Mouse (Mus musculus) forebrain, embryonic 14.5 days (tissue): ENCODE measurements at regions not wholly inside any gene's neighbourhood (a gene's known extent, or its start where the extent isn't known, plus 50 kb on each side); places are given as distances from the start of the nearest gene placed in this dataset.

Experiments
- ATAC-seq: fragments of 200-750 bp; cut with Nextera tagmentation; 2 replicates; pipeline ENCODE4 v1.8.0; 2017; ENCODE audit warnings: mild to moderate bottlenecking, moderate library complexity
- DNase-seq: peaks from one replicate; pipeline ENCODE4 v3.0.0-alpha.2; 2015; ENCODE audit warnings: low spot score
- H3K27ac ChIP-seq: fragments of 300-500 bp; sonication (generic); 2 replicates; pipeline ENCODE4 v1.5.1; 2014; ENCODE audit warnings: low read depth, mild to moderate bottlenecking, control low read depth, low read length, moderate library complexity
- H3K27me3 ChIP-seq: fragments of 300-500 bp; sonication (generic); replicated peaks from 2 replicates; pipeline ENCODE4 v1.6.1; 2014; ENCODE audit warnings: low read length, control low read depth, mixed read lengths; ENCODE audit not compliant: control insufficient read depth, insufficient read depth
- H3K36me3 ChIP-seq: fragments of 300-500 bp; sonication (generic); 2 replicates; pipeline ENCODE4 v1.6.1; 2014; ENCODE audit warnings: low read length, control low read depth; ENCODE audit not compliant: control insufficient read depth, insufficient read depth
- H3K4me1 ChIP-seq: fragments of 300-500 bp; sonication (generic); 2 replicates; pipeline ENCODE4 v1.6.1; 2014; ENCODE audit warnings: antibody characterized with exemption, low read length, control low read depth; ENCODE audit not compliant: control insufficient read depth, insufficient read depth
- H3K4me2 ChIP-seq: fragments of 300-500 bp; sonication (generic); 2 replicates; pipeline ENCODE4 v1.6.1; 2014; ENCODE audit warnings: mild to moderate bottlenecking, control low read depth, low read length
- H3K4me3 ChIP-seq: fragments of 300-500 bp; sonication (generic); 2 replicates; pipeline ENCODE4 v1.5.1; 2014; ENCODE audit warnings: low read depth, low read length, control low read depth
- H3K9ac ChIP-seq: fragments of 300-500 bp; sonication (generic); 2 replicates; pipeline ENCODE4 v1.6.1; 2014; ENCODE audit warnings: mild to moderate bottlenecking, low read length, control low read depth, moderate library complexity
- H3K9me3 ChIP-seq: fragments of 300-500 bp; sonication (generic); replicated peaks from 2 replicates; pipeline ENCODE4 v1.6.1; 2016; ENCODE audit warnings: low read length, control low read depth, mixed read lengths; ENCODE audit not compliant: control insufficient read depth
- WGBS: fragments of 180-500 bp; shearing (Covaris S2); extraction: QIAGEN DNeasy Blood & Tissue Kit; methylation state at CpG from one replicate; pipeline ENCODE4 v1.1.7; 2014; 5-methylcytosine and 5-hydroxymethylcytosine counted together

- ATAC-seq (peak; percentile 73), DNase-seq (peak; percentile 54)
- Histone ChIP-seq H3K4me1 (0 out of 2 replicates have a peak, but pooled peaks cover 4% of the 10 kb centered on the region), H3K27me3 (no peaks in the 10 kb centered on the region), H3K4me2 (no peak overlapping the region), H3K9me3 (no peaks in the 10 kb centered on the region), H3K36me3 (no peaks in the 10 kb centered on the region), H3K9ac (no peak overlapping the region), H3K27ac (no peak overlapping the region), H3K4me3 (no peak overlapping the region)
- 22% methylated on average over 3 of the region's 3 CpGs for WGBS
These were observed 123.8 kb upstream of the C1qtnf7 start for GRCm38 (mm10) chr5:43391412-43392029.

GRCm38 (mm10) chr5:43392908-43393545, 122.3 kb upstream of the C1qtnf7 start:
- Histone ChIP-seq H3K27me3 (no peaks in the 10 kb centered on the region), H3K4me2 (no peak overlapping the region), H3K9me3 (no peaks in the 10 kb centered on the region), H3K4me1 (0 out of 2 replicates have a peak, but pooled peaks cover 4% of the 10 kb centered on the region), H3K36me3 (no peaks in the 10 kb centered on the region), H3K4me3 (no peak overlapping the region), H3K9ac (no peak overlapping the region), H3K27ac (no peak overlapping the region)
- 76% methylated on average over 8 of the region's 8 CpGs for WGBS
- ATAC-seq (no peak), DNase-seq (no peak)

GRCm38 (mm10) chr5:43417259-43417658, 98.1 kb upstream of the C1qtnf7 start:
- ATAC-seq = no peak
- H3K27me3 ChIP-seq = no peaks in the 10 kb centered on the region

GRCm38 (mm10) chr5:43422815-43423687, 92.3 kb upstream of the C1qtnf7 start:
- DNase-seq (peak; percentile 87), ATAC-seq (peak; percentile 81)
- WGBS = 81% methylated on average over 9 of the region's 9 CpGs
- H3K4me3 ChIP-seq = no peak overlapping the region
- no peaks in the 10 kb centered on the region for H3K27me3 ChIP-seq
- H3K4me1 ChIP-seq = no peaks in the 10 kb centered on the region
- H3K9ac ChIP-seq = no peak overlapping the region
- H3K27ac ChIP-seq = no peak overlapping the region
- no peaks in the 10 kb centered on the region for H3K9me3 ChIP-seq
- H3K36me3 ChIP-seq = no peaks in the 10 kb centered on the region
- no peak overlapping the region for H3K4me2 ChIP-seq

More at GRCm38 (mm10) chr5:43417259-43417658, 98.1 kb upstream of the C1qtnf7 start:
- Histone ChIP-seq H3K36me3 (no peaks in the 10 kb centered on the region), H3K4me1 (no peaks in the 10 kb centered on the region), H3K9ac (no peak overlapping the region), H3K4me2 (no peak overlapping the region), H3K27ac (no peak overlapping the region), H3K9me3 (no peaks in the 10 kb centered on the region), H3K4me3 (no peak overlapping the region)
- DNase-seq = no peak
- WGBS = 95% methylated on average over 2 of the region's 2 CpGs

GRCm38 (mm10) chr5:43424551-43425257, 90.6 kb upstream of the C1qtnf7 start:
- H3K4me1 ChIP-seq = no peaks in the 10 kb centered on the region
- H3K27ac ChIP-seq = no peak overlapping the region
- ATAC-seq (no peak), DNase-seq (no peak)
- no peaks in the 10 kb centered on the region for H3K36me3 ChIP-seq
- no peak overlapping the region for H3K9ac ChIP-seq
- H3K27me3 ChIP-seq = no peaks in the 10 kb centered on the region
- no peaks in the 10 kb centered on the region for H3K9me3 ChIP-seq
- 78% methylated on average over 9 of the region's 9 CpGs for WGBS
- H3K4me3 ChIP-seq = no peak overlapping the region
- H3K4me2 ChIP-seq = no peak overlapping the region

- Histone ChIP-seq H3K4me3 (no peak overlapping the region), H3K4me1 (no peaks in the 10 kb centered on the region), H3K27ac (no peak overlapping the region), H3K9ac (no peak overlapping the region), H3K4me2 (no peak overlapping the region), H3K9me3 (no peaks in the 10 kb centered on the region), H3K36me3 (no peaks in the 10 kb centered on the region), H3K27me3 (no peaks in the 10 kb centered on the region)
- DNase-seq = no peak
- 90% methylated on average over 2 of the region's 2 CpGs for WGBS
- no peak for ATAC-seq
These were observed 82.0 kb upstream of the C1qtnf7 start for GRCm38 (mm10) chr5:43433337-43433736.

GRCm38 (mm10) chr5:43439191-43439590, 76.1 kb upstream of the C1qtnf7 start:
- Histone ChIP-seq H3K4me1 (0 out of 2 replicates have a peak, but pooled peaks cover 3% of the 10 kb centered on the region), H3K9ac (no peak overlapping the region), H3K27ac (no peak overlapping the region), H3K4me2 (no peak overlapping the region), H3K9me3 (no peaks in the 10 kb centered on the region), H3K4me3 (no peak overlapping the region), H3K27me3 (no peaks in the 10 kb centered on the region), H3K36me3 (no peaks in the 10 kb centered on the region)
- ATAC-seq (no peak), DNase-seq (peak; percentile 17)
- 5% methylated on average over 2 of the region's 2 CpGs for WGBS

GRCm38 (mm10) chr5:43441306-43441705, 74.0 kb upstream of the C1qtnf7 start:
- 86% methylated on average over 3 of the region's 3 CpGs for WGBS
- H3K4me3 ChIP-seq = no peak overlapping the region

More at GRCm38 (mm10) chr5:43441306-43441705, 74.0 kb upstream of the C1qtnf7 start:
- Histone ChIP-seq H3K4me1 (0 out of 2 replicates have a peak, but pooled peaks cover 3% of the 10 kb centered on the region), H3K36me3 (no peaks in the 10 kb centered on the region), H3K9ac (no peak overlapping the region), H3K27ac (no peak overlapping the region), H3K9me3 (no peaks in the 10 kb centered on the region), H3K4me2 (no peak overlapping the region), H3K27me3 (no peaks in the 10 kb centered on the region)
- DNase-seq (no peak), ATAC-seq (no peak)
